Mouse (Mus musculus): ENCODE data around the gene Lhfpl5.

DNA sequence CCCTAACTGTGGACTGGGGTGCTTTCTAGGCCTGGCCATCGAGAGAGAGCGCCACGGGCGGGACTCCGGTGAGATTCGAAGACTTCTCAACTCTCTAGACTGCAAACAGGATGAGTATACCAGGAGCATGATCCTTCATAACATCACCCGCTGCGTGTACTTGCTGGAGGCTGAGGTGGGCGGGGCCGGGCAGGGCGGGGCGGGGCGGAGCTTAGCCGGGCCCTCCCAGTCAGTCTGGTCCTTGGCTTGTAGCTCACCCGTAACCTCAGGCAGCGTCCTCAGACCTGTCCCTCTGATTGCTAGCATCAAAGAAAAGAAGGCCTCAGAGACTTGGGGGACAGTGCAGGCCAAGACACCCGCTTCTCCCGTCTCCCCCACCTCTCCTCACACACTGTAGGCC, 43.5 kb upstream of the Lhfpl5 start:
- TF ChIP-seq CTCF (IDR thresholded peaks at IDR 0.05; ENCODE audit: borderline replicate concordance, control insufficient read depth, extremely low read depth, insufficient read depth, low read length, poor library complexity) (no peak), POLR2A (IDR thresholded peaks at IDR 0.05; ENCODE audit: control insufficient read depth, extremely low read depth, insufficient read depth, low read length, poor library complexity) (no peak)

Measured in thymus, adult 2 months (tissue).